Mouse (Mus musculus): ENCODE results near the gene Ttll11. TPM values are rescaled to one million over a fixed set of nuclear protein-coding genes. Genes with fewer than 3 reads are reported as not detected.

Gene Ttll11
- polyA plus RNA-seq, 1 experiment from 2014 or later = 6.1 TPM

DNA sequence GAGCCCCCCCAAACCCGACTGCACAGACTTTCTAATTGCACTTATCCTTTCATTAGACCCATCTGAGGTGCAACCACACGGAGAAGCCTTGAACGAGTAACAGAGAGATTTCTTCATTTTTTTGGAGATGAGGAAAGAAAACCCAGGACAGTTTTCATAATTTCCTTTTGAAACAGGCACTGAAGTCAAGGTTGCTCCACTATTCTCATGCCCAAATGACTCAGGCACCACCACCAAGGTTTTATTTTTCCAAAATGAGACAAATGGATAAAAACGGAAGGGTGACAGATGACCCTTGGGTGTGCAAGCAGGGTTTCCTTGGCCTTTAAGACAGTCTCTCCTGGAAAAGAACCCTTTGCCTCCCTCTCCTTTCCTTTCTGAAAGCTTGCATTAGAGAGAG, 54.8 kb downstream of the Ttll11 start:
- no peak overlapping the region for H3K9ac ChIP-seq (replicated peaks; ENCODE audit: low read depth, low read length)
- no peaks in the 10 kb centered on the region for H3K9me3 ChIP-seq (ENCODE audit: control insufficient read depth, low read length)
- no peak overlapping the region for H3K4me3 ChIP-seq (ENCODE audit: low read depth, low read length)
- WGBS = 74% methylated on average over 4 of the region's 4 CpGs
- no peaks in the 10 kb centered on the region for H3K27me3 ChIP-seq (ENCODE audit: control insufficient read depth, insufficient read depth, low read length)
- no peak for ATAC-seq (ENCODE audit: low read depth)
- H3K27ac ChIP-seq (ENCODE audit: low read depth, low read length) = no peak overlapping the region
- H3K36me3 ChIP-seq (ENCODE audit: control insufficient read depth, insufficient read depth, low read length) = no peaks in the 10 kb centered on the region
- H3K4me1 ChIP-seq (ENCODE audit: control insufficient read depth, insufficient read depth, low read length) = no peaks in the 10 kb centered on the region
- no peak overlapping the region for H3K4me2 ChIP-seq (ENCODE audit: low read depth, low read length)

DNA sequence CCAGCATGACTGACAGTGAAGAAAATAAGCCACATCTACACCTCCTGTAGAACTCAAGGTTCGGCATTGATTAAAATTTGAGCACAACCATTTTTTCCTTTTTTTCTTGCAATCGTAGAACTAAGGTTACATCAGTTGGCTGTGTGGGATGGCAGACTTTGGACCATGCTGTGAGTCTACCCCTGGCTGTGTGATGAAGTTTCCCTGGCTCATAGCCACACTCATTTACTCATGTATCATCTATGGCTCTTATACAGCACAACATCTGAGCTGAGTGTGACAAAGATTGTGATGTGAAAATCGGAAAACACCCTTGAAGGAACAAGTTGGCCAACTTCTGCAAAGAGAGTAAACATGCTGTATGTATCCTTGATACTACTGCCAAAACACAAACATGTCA, 56.8 kb downstream of the Ttll11 start:
- Histone ChIP-seq H3K27ac (ENCODE audit: low read depth, low read length) (no peak overlapping the region), H3K9ac (replicated peaks; ENCODE audit: low read depth, low read length) (no peak overlapping the region), H3K4me3 (ENCODE audit: low read depth, low read length) (no peak overlapping the region), H3K9me3 (ENCODE audit: control insufficient read depth, low read length) (no peaks in the 10 kb centered on the region), H3K4me2 (ENCODE audit: low read depth, low read length) (no peak overlapping the region), H3K4me1 (ENCODE audit: control insufficient read depth, insufficient read depth, low read length) (no peaks in the 10 kb centered on the region), H3K27me3 (ENCODE audit: control insufficient read depth, insufficient read depth, low read length) (no peaks in the 10 kb centered on the region), H3K36me3 (ENCODE audit: control insufficient read depth, insufficient read depth, low read length) (no peaks in the 10 kb centered on the region)
- WGBS = 81% methylated on average over 3 of the region's 3 CpGs
- ATAC-seq (ENCODE audit: low read depth) = no peak

DNA sequence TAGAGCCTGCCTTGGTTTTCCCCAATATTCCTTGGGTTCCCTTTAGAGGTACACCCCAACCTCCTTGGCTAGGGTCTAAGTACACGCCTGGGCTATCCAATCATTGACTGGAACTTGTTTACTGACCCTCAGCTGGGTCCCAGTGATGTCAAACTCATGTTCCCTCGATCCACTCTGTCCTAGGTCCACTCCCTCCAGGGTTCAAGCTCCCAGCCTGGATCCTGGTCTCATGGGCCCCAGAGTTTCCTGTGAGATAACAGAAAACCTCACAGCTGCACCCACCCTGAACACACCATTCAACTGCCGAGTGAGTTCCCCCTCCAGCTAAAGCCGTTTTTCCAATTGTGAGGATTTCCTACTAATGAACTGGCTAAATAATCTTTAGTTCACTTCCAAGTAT, 67.6 kb downstream of the Ttll11 start:
- no peaks in the 10 kb centered on the region for H3K9me3 ChIP-seq (ENCODE audit: control insufficient read depth, low read length)
- no peak overlapping the region for H3K9ac ChIP-seq (replicated peaks; ENCODE audit: low read depth, low read length)
- 82% methylated on average over 4 of the region's 4 CpGs for WGBS
- H3K4me1 ChIP-seq (ENCODE audit: control insufficient read depth, insufficient read depth, low read length) = no peaks in the 10 kb centered on the region
- ATAC-seq (ENCODE audit: low read depth) = no peak
- H3K27ac ChIP-seq (ENCODE audit: low read depth, low read length) = no peak overlapping the region
- H3K4me3 ChIP-seq (ENCODE audit: low read depth, low read length) = no peak overlapping the region
- no peak overlapping the region for H3K4me2 ChIP-seq (ENCODE audit: low read depth, low read length)
- no peaks in the 10 kb centered on the region for H3K27me3 ChIP-seq (ENCODE audit: control insufficient read depth, insufficient read depth, low read length)
- no peaks in the 10 kb centered on the region for H3K36me3 ChIP-seq (ENCODE audit: control insufficient read depth, insufficient read depth, low read length)

DNA sequence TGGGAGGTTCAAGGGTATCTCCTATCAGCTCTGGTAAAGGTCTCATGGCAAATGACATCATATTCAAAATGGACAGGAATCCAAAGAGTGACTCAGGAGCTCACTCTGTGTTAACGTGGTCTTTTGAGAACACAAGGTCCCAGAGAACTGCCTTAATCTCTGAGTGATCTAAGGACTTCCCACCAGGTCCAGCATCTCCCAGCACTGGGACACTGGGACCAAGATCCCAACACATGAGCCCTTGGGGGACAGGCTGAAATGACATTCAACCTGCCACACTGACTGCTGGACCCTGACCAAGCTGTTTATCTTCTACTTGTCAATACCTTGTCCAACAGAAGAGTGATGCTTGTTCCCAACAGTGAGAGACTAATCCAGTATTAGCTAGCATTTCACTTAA, 68.0 kb downstream of the Ttll11 start:
- Histone ChIP-seq H3K4me3 (ENCODE audit: low read depth, low read length) (no peak overlapping the region), H3K27ac (ENCODE audit: low read depth, low read length) (no peak overlapping the region), H3K9me3 (ENCODE audit: control insufficient read depth, low read length) (no peaks in the 10 kb centered on the region), H3K9ac (replicated peaks; ENCODE audit: low read depth, low read length) (no peak overlapping the region), H3K4me2 (ENCODE audit: low read depth, low read length) (no peak overlapping the region), H3K36me3 (ENCODE audit: control insufficient read depth, insufficient read depth, low read length) (no peaks in the 10 kb centered on the region), H3K27me3 (ENCODE audit: control insufficient read depth, insufficient read depth, low read length) (no peaks in the 10 kb centered on the region), H3K4me1 (ENCODE audit: control insufficient read depth, insufficient read depth, low read length) (no peaks in the 10 kb centered on the region)
- ATAC-seq (ENCODE audit: low read depth) = no peak
- WGBS = 87% methylated on average over 1 of the region's 1 CpGs

DNA sequence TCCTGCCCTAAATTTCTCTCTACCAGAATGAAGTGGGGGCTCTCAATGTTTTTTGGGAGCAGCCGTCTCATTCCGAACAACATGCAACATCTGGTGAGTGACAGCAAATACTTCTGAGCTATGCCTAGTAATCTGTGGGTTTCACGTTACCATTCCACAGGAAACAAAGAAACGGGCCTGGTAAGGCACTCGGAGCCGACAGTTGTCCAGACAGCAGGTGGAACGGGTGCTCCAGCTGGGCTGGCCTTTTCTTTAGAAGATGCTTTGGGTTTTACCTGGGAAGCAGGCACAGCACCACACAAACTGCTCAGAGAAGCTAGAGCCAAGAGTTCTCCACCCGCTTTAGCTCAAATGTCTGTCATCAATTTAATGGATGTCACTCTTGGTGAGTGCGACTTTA, 69.0 kb downstream of the Ttll11 start:
- Histone ChIP-seq H3K4me3 (ENCODE audit: low read depth, low read length) (no peak overlapping the region), H3K4me1 (ENCODE audit: control insufficient read depth, insufficient read depth, low read length) (peaks cover 3% of the 10 kb centered on the region), H3K36me3 (ENCODE audit: control insufficient read depth, insufficient read depth, low read length) (no peaks in the 10 kb centered on the region), H3K9me3 (ENCODE audit: control insufficient read depth, low read length) (no peaks in the 10 kb centered on the region), H3K9ac (replicated peaks; ENCODE audit: low read depth, low read length) (no peak overlapping the region), H3K27ac (ENCODE audit: low read depth, low read length) (no peak overlapping the region), H3K27me3 (ENCODE audit: control insufficient read depth, insufficient read depth, low read length) (no peaks in the 10 kb centered on the region), H3K4me2 (ENCODE audit: low read depth, low read length) (no peak overlapping the region)
- WGBS = 53% methylated on average over 9 of the region's 9 CpGs
- no peak for ATAC-seq (ENCODE audit: low read depth)

DNA sequence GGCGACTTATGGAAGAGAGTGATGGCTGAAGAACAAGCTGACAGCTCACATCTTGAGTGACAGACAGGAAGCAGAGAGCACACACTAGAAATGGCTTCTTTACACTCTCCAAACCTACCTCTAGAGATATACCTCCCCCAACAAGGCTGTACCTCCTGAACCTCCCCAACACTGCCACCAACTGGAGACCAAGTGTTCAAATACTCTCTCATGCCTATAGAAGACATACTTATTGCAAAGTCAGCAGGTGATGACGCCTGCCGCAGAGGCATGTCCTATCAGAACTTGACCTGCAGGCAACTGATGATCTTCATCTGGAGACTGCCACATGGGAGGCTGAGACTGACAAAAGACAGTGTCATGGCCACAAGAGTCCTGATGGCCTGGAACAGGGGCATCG, 70.4 kb downstream of the Ttll11 start:
- H3K9me3 ChIP-seq (ENCODE audit: control insufficient read depth, low read length) = no peaks in the 10 kb centered on the region
- ATAC-seq (ENCODE audit: low read depth) = no peak

DNA sequence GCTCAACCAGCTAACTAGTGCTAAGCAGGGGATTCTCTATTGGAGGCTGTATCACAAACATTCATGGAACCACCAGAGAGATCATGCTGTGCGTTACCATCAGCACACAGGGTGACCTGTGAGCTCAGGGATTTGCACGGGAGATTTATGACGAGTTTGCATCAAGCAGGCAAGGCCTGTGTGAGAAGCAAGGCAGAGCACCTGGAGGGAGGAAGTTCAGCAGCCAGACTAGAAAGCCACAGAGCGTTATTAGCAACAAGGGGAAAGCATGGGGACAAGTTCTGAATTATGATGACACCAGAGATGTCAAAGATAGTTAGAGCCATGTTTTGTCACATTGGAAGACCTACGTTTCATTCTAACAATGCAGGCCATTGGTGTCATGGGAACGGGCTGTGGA, 72.1 kb downstream of the Ttll11 start:
- no peak for ATAC-seq (ENCODE audit: low read depth)
- no peaks in the 10 kb centered on the region for H3K27me3 ChIP-seq (ENCODE audit: control insufficient read depth, insufficient read depth, low read length)
- 78% methylated on average over 6 of the region's 6 CpGs for WGBS
- H3K27ac ChIP-seq (ENCODE audit: low read depth, low read length) = no peak overlapping the region
- no peak overlapping the region for H3K9ac ChIP-seq (replicated peaks; ENCODE audit: low read depth, low read length)
- peaks cover 3% of the 10 kb centered on the region for H3K4me1 ChIP-seq (ENCODE audit: control insufficient read depth, insufficient read depth, low read length)
- H3K4me3 ChIP-seq (ENCODE audit: low read depth, low read length) = no peak overlapping the region
- H3K4me2 ChIP-seq (ENCODE audit: low read depth, low read length) = no peak overlapping the region
- no peaks in the 10 kb centered on the region for H3K36me3 ChIP-seq (ENCODE audit: control insufficient read depth, insufficient read depth, low read length)
- no peaks in the 10 kb centered on the region for H3K9me3 ChIP-seq (ENCODE audit: control insufficient read depth, low read length)

More for the DNA sequence above, 70.4 kb downstream of the Ttll11 start:
- peaks cover 3% of the 10 kb centered on the region for H3K4me1 ChIP-seq (ENCODE audit: control insufficient read depth, insufficient read depth, low read length)
- no peaks in the 10 kb centered on the region for H3K36me3 ChIP-seq (ENCODE audit: control insufficient read depth, insufficient read depth, low read length)
- H3K27ac ChIP-seq (ENCODE audit: low read depth, low read length) = no peak overlapping the region
- H3K27me3 ChIP-seq (ENCODE audit: control insufficient read depth, insufficient read depth, low read length) = no peaks in the 10 kb centered on the region
- H3K4me2 ChIP-seq (ENCODE audit: low read depth, low read length) = no peak overlapping the region
- no peak overlapping the region for H3K9ac ChIP-seq (replicated peaks; ENCODE audit: low read depth, low read length)
- WGBS = 96% methylated on average over 4 of the region's 4 CpGs
- no peak overlapping the region for H3K4me3 ChIP-seq (ENCODE audit: low read depth, low read length)

DNA sequence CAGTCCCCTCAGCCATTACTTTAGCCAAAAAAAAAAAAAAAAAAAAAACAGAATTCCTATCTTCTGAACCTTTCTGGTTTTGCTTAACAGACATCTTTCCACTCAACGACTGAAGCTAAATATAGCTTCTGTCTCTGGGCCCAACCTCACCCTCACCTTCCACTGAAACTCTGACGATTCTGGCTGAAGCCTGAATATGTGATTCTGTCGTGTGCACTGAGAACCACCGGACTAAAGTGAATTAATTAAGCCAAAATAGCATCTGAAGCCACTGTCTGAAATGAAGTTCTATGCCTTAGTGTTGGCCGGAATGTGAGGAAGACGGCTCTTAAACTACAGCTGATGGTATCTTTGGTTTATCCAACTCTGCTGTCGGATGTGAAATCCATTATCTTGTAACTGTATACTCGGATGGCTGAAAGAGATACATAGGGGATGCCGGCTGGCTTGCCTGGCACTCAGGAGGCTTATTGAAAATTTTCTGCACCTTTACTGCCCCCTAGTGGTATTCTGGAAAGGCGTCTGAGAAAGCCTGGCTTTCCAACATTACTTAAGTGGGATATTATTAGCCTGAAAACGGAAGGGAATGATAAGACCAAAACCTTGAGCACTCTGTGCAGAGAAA, 73.4 kb downstream of the Ttll11 start:
- peak; percentile 82 for ATAC-seq (ENCODE audit: low read depth)
- 20% methylated on average over 11 of the region's 11 CpGs for WGBS
- Histone ChIP-seq H3K36me3 (ENCODE audit: control insufficient read depth, insufficient read depth, low read length) (no peaks in the 10 kb centered on the region), H3K9ac (replicated peaks; ENCODE audit: low read depth, low read length) (no peak overlapping the region), H3K9me3 (ENCODE audit: control insufficient read depth, low read length) (no peaks in the 10 kb centered on the region), H3K27me3 (ENCODE audit: control insufficient read depth, insufficient read depth, low read length) (no peaks in the 10 kb centered on the region), H3K4me2 (ENCODE audit: low read depth, low read length) (no peak overlapping the region), H3K4me3 (ENCODE audit: low read depth, low read length) (no peak overlapping the region), H3K27ac (ENCODE audit: low read depth, low read length) (no peak overlapping the region), H3K4me1 (ENCODE audit: control insufficient read depth, insufficient read depth, low read length) (peaks cover 3% of the 10 kb centered on the region)

DNA sequence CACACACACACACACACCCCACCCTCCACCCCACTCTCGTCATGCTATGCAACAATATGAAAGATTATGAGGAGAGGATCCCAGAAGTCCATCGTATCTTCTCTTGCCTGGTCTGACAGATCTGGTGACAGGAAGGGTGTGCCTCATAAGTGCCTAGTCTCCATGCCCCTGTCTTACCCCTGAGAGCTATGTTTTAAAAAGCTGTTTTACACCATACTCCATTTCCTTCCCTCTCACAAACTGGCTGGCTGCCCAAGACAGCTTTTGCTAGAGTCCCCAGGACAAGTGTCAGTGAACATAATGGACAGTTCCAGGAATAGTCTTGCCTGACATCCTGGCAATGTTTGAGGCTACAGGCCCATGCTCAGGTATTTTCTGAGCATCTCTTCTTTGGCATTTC, 78.9 kb downstream of the Ttll11 start:
- no peak overlapping the region for H3K4me3 ChIP-seq (ENCODE audit: low read depth, low read length)
- no peaks in the 10 kb centered on the region for H3K36me3 ChIP-seq (ENCODE audit: control insufficient read depth, insufficient read depth, low read length)
- H3K4me2 ChIP-seq (ENCODE audit: low read depth, low read length) = no peak overlapping the region
- no peak for ATAC-seq (ENCODE audit: low read depth)
- no peaks in the 10 kb centered on the region for H3K27me3 ChIP-seq (ENCODE audit: control insufficient read depth, insufficient read depth, low read length)
- 83% methylated on average over 2 of the region's 2 CpGs for WGBS
- H3K27ac ChIP-seq (ENCODE audit: low read depth, low read length) = no peak overlapping the region
- no peaks in the 10 kb centered on the region for H3K4me1 ChIP-seq (ENCODE audit: control insufficient read depth, insufficient read depth, low read length)
- no peaks in the 10 kb centered on the region for H3K9me3 ChIP-seq (ENCODE audit: control insufficient read depth, low read length)
- H3K9ac ChIP-seq (replicated peaks; ENCODE audit: low read depth, low read length) = no peak overlapping the region

All from neural tube, embryonic 14.5 days (tissue).